Mouse (Mus musculus) right cerebral cortex, postnatal 10 days (tissue): ENCODE measurements at regions not wholly inside any gene's neighbourhood (a gene's known extent, or its start where the extent isn't known, plus 50 kb on each side); places are given as distances from the start of the nearest gene placed in this dataset.

ENCODE experiments used
- DNase-seq, 2 experiments: peaks; one replicate each; pipeline ENCODE4 v3.0.0; 2021; ENCODE audit warnings: low spot score in 2 of 2

- DNase-seq, result peak in 1 of 2 experiments; percentile 22
These were observed 545.3 kb downstream of the Stim2 start for GRCm38 (mm10) chr5:54543556-54544061.

DNA sequence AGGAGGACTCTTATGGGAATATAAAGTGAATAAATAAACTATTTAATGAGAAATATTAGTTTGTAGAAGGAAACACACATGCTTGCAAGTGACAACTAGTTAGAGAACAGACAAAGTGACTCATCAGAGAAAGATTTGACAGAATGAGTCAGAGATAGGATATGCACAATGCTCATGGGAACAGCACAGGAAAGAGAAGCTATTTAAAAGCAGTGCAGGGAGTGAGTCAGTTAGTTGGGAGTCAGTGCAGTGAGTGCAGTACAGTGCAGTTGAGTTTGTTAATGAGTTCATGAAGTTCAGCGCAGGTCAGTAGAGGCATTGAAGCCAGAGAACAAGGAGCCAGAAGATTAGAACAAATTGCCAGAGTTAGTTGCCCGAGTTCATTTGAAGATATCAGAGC lies 580.2 kb downstream of the Stim2 start:
- DNase-seq, result no peak

DNA sequence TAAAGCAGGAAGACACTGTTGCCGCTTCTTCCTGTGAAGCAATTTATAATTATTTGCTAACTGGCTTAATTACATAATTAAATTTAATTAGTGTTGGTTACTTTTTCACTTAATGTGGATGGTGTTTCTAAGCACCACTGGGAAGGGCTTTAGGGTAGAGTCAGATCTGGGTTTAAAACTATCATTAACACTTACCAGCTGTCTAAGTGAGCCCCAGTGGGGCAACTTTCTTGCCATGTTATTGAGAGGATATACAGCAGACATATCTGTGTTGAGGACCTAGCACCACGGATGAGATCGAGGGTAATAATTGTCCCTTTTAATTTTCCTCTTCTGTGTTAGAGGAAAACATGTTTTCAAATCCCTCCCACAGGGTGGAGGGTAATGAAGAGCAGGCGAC lies 581.2 kb downstream of the Stim2 start:
- DNase-seq, result no peak

GRCm38 (mm10) chr5:54582175-54582574 lies 583.9 kb downstream of the Stim2 start:
- DNase-seq, result no peak

- DNase-seq, result no peak
These were observed 590.2 kb downstream of the Stim2 start for GRCm38 (mm10) chr5:54588332-54589020.

DNA sequence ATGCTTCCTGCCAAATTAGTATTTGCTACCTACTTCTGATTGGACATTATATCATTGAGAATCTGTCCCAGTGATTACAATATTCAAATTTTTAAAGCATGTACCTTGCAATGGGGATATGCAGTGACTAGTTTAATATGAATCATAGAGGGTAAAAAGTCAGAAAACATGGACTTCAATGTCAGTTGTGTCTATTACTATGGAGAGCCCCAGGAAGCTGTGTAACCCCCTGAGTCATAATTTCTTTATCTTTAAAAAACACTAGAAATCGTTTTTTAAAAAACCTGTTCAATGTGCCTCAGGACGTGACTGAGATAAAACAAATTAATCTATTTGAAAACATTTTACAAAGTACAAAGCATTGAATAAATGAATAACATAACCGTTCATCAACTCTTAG lies 612.7 kb downstream of the Stim2 start:
- no peak for DNase-seq

DNA sequence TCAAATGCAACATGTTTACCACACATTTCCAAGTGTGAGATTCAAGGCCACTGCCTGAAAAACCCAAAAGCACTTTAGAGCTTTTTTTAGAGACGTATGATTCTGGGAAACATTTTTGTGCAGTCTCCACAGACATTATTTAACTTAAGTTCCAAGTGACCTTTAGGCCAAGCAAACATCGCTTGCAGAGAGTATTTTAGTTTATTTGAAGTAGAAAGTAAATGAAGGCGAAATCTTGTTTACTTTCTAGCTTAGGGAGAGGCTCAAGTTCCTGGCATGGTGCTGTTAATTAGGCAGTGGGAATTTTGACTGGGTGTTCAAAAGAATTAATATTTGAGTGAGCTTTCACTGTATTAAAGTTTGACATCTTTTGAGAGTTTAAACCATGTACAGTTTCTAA lies 624.4 kb downstream of the Stim2 start:
- no peak for DNase-seq

DNA sequence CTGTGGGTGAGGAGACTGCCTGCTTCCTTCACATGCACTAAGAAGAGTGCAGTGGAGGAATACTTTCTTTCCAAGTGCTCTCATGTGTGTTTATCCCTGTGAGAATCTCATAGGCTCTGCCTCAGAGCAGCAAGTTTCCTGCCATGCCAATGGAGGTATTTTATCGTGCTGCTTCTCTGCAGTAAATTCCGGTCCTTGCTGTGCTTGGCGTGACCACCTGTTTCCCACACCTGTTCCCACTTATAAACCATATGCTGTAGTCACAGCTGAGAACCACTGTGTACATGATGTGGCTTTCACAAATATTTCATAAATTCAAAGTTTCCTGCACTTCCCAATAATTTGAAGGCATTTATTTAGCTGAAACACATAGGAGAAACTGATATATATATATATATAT lies 634.0 kb downstream of the Stim2 start:
- peak; percentile 26 to 27 for DNase-seq
